Mouse (Mus musculus) embryonic facial prominence, embryonic 13.5 days (tissue): ENCODE measurements around the gene Fut11. TPM values are rescaled to one million over a fixed set of nuclear protein-coding genes. Genes with fewer than 3 reads are reported as not detected.

Experiments
- ATAC-seq: fragments of 200-750 bp; cut with Nextera tagmentation; 2 replicates; pipeline ENCODE4 v1.8.0; 2017; ENCODE audit warnings: low read depth; ENCODE audit not compliant: insufficient number of reproducible peaks, insufficient read depth, low FRiP score, low TSS enrichment
- H3K27ac ChIP-seq: fragments of 300-500 bp; sonication (generic); 2 replicates; pipeline ENCODE4 v1.5.1; 2015; ENCODE audit warnings: moderate library complexity, mild to moderate bottlenecking, inconsistent platforms
- H3K27me3 ChIP-seq: fragments of 300-500 bp; sonication (generic); 2 replicates; pipeline ENCODE4 v1.6.1; 2015; ENCODE audit warnings: mild to moderate bottlenecking, inconsistent platforms
- H3K36me3 ChIP-seq: fragments of 300-500 bp; sonication (generic); 2 replicates; pipeline ENCODE4 v1.6.1; 2015; ENCODE audit warnings: mild to moderate bottlenecking, inconsistent platforms
- H3K4me1 ChIP-seq: fragments of 300-500 bp; sonication (generic); 2 replicates; pipeline ENCODE4 v1.6.1; 2015; ENCODE audit warnings: inconsistent platforms
- H3K4me2 ChIP-seq: fragments of 300-500 bp; sonication (generic); 2 replicates; pipeline ENCODE4 v1.6.1; 2015; ENCODE audit warnings: moderate library complexity, mild to moderate bottlenecking, inconsistent platforms
- H3K4me3 ChIP-seq: fragments of 300-500 bp; sonication (generic); 2 replicates; pipeline ENCODE4 v1.5.1; 2015; ENCODE audit warnings: mild to moderate bottlenecking, inconsistent platforms
- H3K9ac ChIP-seq: fragments of 300-500 bp; sonication (generic); 2 replicates; pipeline ENCODE4 v1.6.1; 2015; ENCODE audit warnings: mild to moderate bottlenecking, inconsistent platforms
- H3K9me3 ChIP-seq: fragments of 300-500 bp; sonication (generic); 2 replicates; pipeline ENCODE4 v1.6.1; 2016; ENCODE audit warnings: inconsistent platforms
- WGBS: fragments of 180-500 bp; shearing (Covaris S2); methylation state at CpG from one replicate; pipeline ENCODE4 v1.1.7; 2015; ENCODE audit warnings: mixed read lengths; 5-methylcytosine and 5-hydroxymethylcytosine counted together
- microRNA-seq: library from miRNA; unstranded; fragments of <30 nt; microRNA quantifications from one replicate; pipeline ENCODE4, GENCODE M21; 2016
- polyA plus RNA-seq: library from polyadenylated mRNA; unstranded; fragments of >200 nt; fragmentation: Nextera tagmentation; extraction: Ambion mirVana; gene quantifications from 2 replicates; pipeline ENCODE4 v1.2.1, GENCODE M21; 2015

The Fut11 gene
- polyA plus RNA-seq, 1 experiment from 2014 or later, result 25.1 TPM

DNA sequence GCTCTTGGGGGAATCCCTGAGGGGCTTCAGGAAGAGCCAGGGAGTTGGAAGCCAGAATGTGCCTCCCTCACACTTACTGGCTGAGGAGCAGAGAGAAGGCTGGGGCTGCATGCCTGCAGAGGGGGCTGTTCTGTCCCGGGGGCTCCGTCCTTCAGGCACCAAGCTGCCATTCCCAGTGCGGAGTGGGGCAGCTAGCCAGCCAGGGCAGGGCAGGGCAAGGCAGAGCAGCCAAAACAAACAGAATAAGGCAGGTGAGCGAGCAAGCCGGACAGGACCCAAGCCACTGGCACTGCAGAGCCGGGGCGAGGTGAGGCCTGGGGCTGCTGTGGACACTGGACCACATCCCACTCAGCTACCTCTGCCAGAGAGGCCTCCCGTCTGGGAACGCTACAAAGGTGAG is 46.5 kb downstream of the Fut11 start:
- Histone ChIP-seq H3K9me3 (no peaks in the 10 kb centered on the region), H3K4me1 (peaks cover 32% of the 10 kb centered on the region), H3K4me3 (no peak overlapping the region), H3K36me3 (peaks cover 89% of the 10 kb centered on the region), H3K4me2 (no peak overlapping the region), H3K9ac (0 out of 2 replicates have a peak overlapping the region, but pooled peaks have one; percentile 21), H3K27ac (no peak overlapping the region), H3K27me3 (no peaks in the 10 kb centered on the region)
- no peak for ATAC-seq
- 89% methylated on average over 9 of the region's 9 CpGs for WGBS

DNA sequence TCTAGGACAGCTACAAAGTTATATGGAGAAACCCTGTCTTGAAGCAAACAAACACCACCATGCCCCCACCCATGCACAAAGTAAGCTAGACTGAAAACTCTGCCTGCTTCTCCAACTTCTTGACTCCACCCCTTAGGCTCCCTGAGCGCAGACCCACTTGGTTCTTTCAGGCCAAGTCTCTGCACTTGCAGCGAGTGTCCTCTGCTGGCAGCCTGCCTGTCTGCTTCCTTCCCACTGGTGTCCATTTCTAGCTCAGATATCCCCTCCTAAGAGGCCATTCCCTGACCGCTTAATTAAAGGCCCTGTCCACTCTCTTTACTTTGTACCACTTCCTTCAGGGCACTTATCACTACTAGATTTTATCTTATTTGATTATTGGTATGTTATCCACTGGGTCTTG is 48.8 kb downstream of the Fut11 start:
- Histone ChIP-seq H3K4me2 (no peak overlapping the region), H3K9ac (no peak overlapping the region), H3K27me3 (no peaks in the 10 kb centered on the region), H3K4me1 (peaks cover 24% of the 10 kb centered on the region), H3K9me3 (no peaks in the 10 kb centered on the region), H3K27ac (no peak overlapping the region), H3K4me3 (no peak overlapping the region), H3K36me3 (peaks cover 79% of the 10 kb centered on the region)
- WGBS, result 93% methylated on average over 3 of the region's 3 CpGs
- ATAC-seq, result no peak

DNA sequence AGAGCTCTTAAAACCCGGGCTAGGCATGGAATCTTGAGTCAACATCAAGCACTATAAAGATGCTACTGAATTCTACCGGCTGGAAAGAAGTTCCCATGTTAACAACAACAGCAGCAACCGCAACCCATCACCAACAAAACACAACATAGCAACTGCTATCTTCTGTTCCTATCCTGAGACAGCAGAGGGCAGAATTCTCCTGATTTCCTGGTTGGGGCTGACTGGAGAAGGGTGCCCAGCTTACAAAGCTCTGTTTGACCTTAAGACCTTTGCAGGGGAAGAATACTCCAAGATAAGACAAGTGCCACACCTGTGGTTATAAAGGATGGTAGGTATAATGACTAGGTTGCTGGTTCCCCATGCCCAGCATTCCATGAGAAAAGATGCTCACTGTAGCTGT is 52.2 kb downstream of the Fut11 start:
- Histone ChIP-seq H3K9me3 (no peaks in the 10 kb centered on the region), H3K27ac (no peak overlapping the region), H3K4me2 (no peak overlapping the region), H3K27me3 (no peaks in the 10 kb centered on the region), H3K36me3 (peaks cover 46% of the 10 kb centered on the region), H3K4me3 (no peak overlapping the region), H3K4me1 (peaks cover 12% of the 10 kb centered on the region; the same call in 1 of the 2 replicates), H3K9ac (no peak overlapping the region)
- 94% methylated on average over 3 of the region's 3 CpGs for WGBS
- no peak for ATAC-seq

DNA sequence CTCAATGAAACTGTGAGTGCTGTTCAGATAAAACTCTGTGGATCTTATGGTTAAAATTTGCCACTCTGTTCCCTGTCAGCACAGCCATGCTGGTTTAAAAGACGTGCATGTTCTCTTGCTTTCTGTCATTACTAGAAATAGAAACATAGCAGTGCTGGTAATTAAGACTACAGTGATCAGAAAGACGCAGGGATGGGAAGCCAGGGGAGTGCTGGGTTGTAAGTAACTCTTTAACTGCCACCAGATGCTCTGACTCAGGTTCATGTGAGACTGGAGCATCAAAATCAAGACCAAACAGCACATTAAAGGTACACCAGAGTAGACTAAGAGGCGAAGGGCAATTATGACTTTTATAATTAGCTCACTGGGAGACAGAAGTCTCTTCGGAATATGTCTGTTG is 53.6 kb downstream of the Fut11 start:
- ATAC-seq, result no peak
- Histone ChIP-seq H3K36me3 (peaks cover 41% of the 10 kb centered on the region), H3K27ac (no peak overlapping the region), H3K9ac (no peak overlapping the region), H3K4me1 (peaks cover 12% of the 10 kb centered on the region; the same call in 1 of the 2 replicates), H3K4me3 (no peak overlapping the region), H3K27me3 (no peaks in the 10 kb centered on the region), H3K4me2 (no peak overlapping the region), H3K9me3 (no peaks in the 10 kb centered on the region)
- WGBS, result 33% methylated on average over 4 of the region's 4 CpGs

DNA sequence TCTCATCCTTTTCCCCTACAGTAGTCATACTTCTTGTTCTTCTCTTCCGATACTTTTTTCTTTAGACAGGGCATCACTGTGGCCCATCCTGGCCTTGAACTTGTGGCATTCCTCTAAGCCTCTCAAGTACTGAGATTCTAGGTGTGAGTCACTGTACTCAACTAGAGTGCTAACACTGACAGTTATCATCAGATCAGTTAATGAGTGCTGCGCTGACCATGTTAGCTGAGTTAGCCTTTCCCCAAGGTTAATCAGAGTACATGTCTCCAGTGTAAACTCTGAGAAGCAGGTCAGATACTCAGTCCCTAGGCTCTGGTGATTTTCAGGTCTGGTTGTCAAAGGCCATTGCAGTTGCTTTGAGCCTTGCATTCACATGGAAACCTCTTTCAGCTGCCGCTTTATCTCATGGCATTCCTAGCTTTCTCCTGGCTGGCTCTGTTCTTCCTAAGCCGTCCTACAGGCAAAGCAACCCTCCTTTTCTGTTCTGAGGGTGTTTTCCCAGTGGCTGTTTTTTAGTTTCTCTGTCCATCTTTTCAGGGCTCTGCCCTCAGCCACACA is 54.8 kb downstream of the Fut11 start:
- Histone ChIP-seq H3K27me3 (no peaks in the 10 kb centered on the region), H3K4me1 (peaks cover 12% of the 10 kb centered on the region; the same call in 1 of the 2 replicates), H3K9me3 (no peaks in the 10 kb centered on the region), H3K4me3 (no peak overlapping the region), H3K36me3 (peaks cover 38% of the 10 kb centered on the region), H3K9ac (no peak overlapping the region), H3K27ac (no peak overlapping the region), H3K4me2 (no peak overlapping the region)
- no peak for ATAC-seq
- 86% methylated on average over 4 of the region's 4 CpGs for WGBS

DNA sequence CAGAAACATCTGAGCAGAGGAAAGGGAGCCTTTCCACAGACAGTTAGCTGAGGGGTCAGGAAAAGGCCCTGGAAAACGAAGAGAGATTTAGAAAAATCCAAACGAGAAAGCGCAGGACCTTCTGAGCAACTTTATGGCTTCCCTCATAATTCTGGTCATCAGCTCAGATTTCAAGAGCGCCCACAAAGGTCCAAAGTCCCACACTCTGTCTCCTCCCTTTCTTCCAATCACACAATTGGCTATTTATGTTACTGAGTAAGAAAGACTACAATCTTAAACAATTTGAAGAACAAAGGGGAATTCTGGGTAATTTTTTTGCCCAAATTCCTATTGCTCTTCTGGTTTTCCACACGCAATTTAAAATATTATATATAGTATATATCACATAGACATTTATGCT is 55.7 kb downstream of the Fut11 start:
- H3K4me2 ChIP-seq, result no peak overlapping the region
- no peak overlapping the region for H3K9ac ChIP-seq
- no peak overlapping the region for H3K27ac ChIP-seq
- H3K4me3 ChIP-seq, result no peak overlapping the region
- 83% methylated on average over 5 of the region's 5 CpGs for WGBS
- no peak for ATAC-seq
- no peaks in the 10 kb centered on the region for H3K9me3 ChIP-seq
- H3K4me1 ChIP-seq, result peaks cover 12% of the 10 kb centered on the region; the same call in 1 of the 2 replicates
- no peaks in the 10 kb centered on the region for H3K27me3 ChIP-seq
- H3K36me3 ChIP-seq, result peaks cover 38% of the 10 kb centered on the region

Small RNA genes lying within 50 kb of the gene (microRNA-seq; reads per million reads assigned to microRNA genes)
- gene Mir6946, result 1.1 reads per million

Other genes with a start within 250 kb of the Fut11 start
- gene Cfap70, start 242.7 kb upstream of the Fut11 start, polyA plus RNA-seq, result 0.34 and 0.59 TPM in 2 replicates
- 39.5 and 42.0 TPM in 2 replicates for gene Anxa7, start 214.8 kb upstream of the Fut11 start, polyA plus RNA-seq
- gene Mss51, start 198.1 kb upstream of the Fut11 start, polyA plus RNA-seq, result 1.6 and 1.7 TPM in 2 replicates
- gene Ppp3cb, start 148.4 kb upstream of the Fut11 start, polyA plus RNA-seq, result 54.3 and 59.4 TPM in 2 replicates
- gene Usp54, start 53.9 kb upstream of the Fut11 start, polyA plus RNA-seq, result 8.5 and 9.4 TPM in 2 replicates
- gene Myoz1, start 38.4 kb upstream of the Fut11 start, polyA plus RNA-seq, result 0.47 and 0.62 TPM in 2 replicates
- gene Synpo2l, start 26.6 kb upstream of the Fut11 start, polyA plus RNA-seq, result 2.3 and 3.3 TPM in 2 replicates
- gene Sec24c, start 20.7 kb upstream of the Fut11 start, polyA plus RNA-seq, result 90.7 and 93.3 TPM in 2 replicates
- gene Chchd1, start 8.0 kb downstream of the Fut11 start, polyA plus RNA-seq, result 193 and 219 TPM in 2 replicates
- gene Zswim8, start 12.6 kb downstream of the Fut11 start, polyA plus RNA-seq, result 45.1 and 49.6 TPM in 2 replicates
- 27.5 and 28.5 TPM in 2 replicates for gene Ndst2, start 39.6 kb downstream of the Fut11 start, polyA plus RNA-seq
- gene Camk2g, start 99.1 kb downstream of the Fut11 start, polyA plus RNA-seq, result 62.6 and 75.3 TPM in 2 replicates
- 2.3 and 2.4 TPM in 2 replicates for gene Plau, start 141.7 kb downstream of the Fut11 start, polyA plus RNA-seq
- 36.4 and 38.8 TPM in 2 replicates for gene Vcl, start 234.4 kb downstream of the Fut11 start, polyA plus RNA-seq